Mouse (Mus musculus): ENCODE measurements around the gene Abcb6. TPM values are rescaled to one million over a fixed set of nuclear protein-coding genes. Genes with fewer than 3 reads are reported as not detected.

Gene Abcb6
- polyA plus RNA-seq, 1 experiment from 2014 or later: 47.8 TPM

GRCm38 (mm10) chr1:75191622-75192402 lies 11.6 kb upstream of the Abcb6 start, which contains the start of the genes Ankzf1 and Atg9a:
Gene Ankzf1, plus strand, starts transcription at chr1:75192151.
Gene Atg9a, minus strand, starts transcription at chr1:75192196.
- Histone ChIP-seq H3K9ac (peak within 1 kb of the TSS; percentile 81), H3K4me2 (peak within 1 kb of the TSS; percentile 99), H3K4me1 (replicated peaks) (peaks cover 33% of the 10 kb centered on the region), H3K9me3 (no peaks in the 10 kb centered on the region), H3K4me3 (peak within 1 kb of the TSS; percentile 67), H3K27me3 (no peaks in the 10 kb centered on the region), H3K27ac (replicated peaks) (peak within 1 kb of the TSS; percentile 97), H3K36me3 (peaks cover 51% of the 10 kb centered on the region)
- peak; percentile 99 for ATAC-seq (ENCODE audit: low read depth)
- WGBS: 0% methylated on average over 56 of the region's 56 CpGs

- no peaks in the 10 kb centered on the region for H3K9me3 ChIP-seq
- no peaks in the 10 kb centered on the region for H3K27me3 ChIP-seq
- H3K4me3 ChIP-seq: peak overlapping the region; percentile 67
- H3K27ac ChIP-seq (replicated peaks): peak overlapping the region; percentile 97
- no peak for ATAC-seq (ENCODE audit: low read depth)
- peaks cover 33% of the 10 kb centered on the region for H3K4me1 ChIP-seq (replicated peaks)
- 44% methylated on average over 5 of the region's 5 CpGs for WGBS
- peak overlapping the region; percentile 81 for H3K9ac ChIP-seq
- H3K4me2 ChIP-seq: peak overlapping the region; percentile 78
- H3K36me3 ChIP-seq: peaks cover 51% of the 10 kb centered on the region
Measured at GRCm38 (mm10) chr1:75191258-75191621, 11.0 kb upstream of the Abcb6 start.

DNA sequence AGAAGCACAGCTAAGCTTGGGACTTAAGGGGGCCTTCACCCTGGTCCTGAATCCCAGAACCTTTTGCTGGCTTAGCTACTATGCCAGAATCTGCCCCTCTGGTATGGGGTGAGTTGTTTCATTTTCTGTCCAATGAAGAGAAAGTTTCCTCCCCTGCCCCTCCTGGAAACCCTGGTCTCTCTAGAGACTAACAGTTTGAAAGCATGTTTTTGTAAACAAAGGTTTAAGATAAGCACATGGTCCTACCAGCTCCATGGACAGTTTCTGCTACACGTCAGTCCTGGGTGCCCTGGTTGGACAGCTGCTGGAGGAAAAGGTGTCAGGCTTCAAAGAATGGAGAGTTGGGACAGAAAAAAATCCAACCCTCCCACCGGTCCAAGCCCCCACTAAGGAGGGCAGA lies 10.4 kb upstream of the Abcb6 start:
- WGBS: 81% methylated on average over 2 of the region's 2 CpGs
- H3K27me3 ChIP-seq: no peaks in the 10 kb centered on the region
- H3K27ac ChIP-seq (replicated peaks): no peak overlapping the region
- H3K4me1 ChIP-seq (replicated peaks): peaks cover 33% of the 10 kb centered on the region
- peak overlapping the region; percentile 78 for H3K4me2 ChIP-seq
- H3K36me3 ChIP-seq: peaks cover 51% of the 10 kb centered on the region
- H3K9ac ChIP-seq: peak overlapping the region; percentile 81
- ATAC-seq (ENCODE audit: low read depth): no peak
- no peak overlapping the region; the same call in 1 of the 2 replicates for H3K4me3 ChIP-seq
- no peaks in the 10 kb centered on the region for H3K9me3 ChIP-seq

- ATAC-seq (ENCODE audit: low read depth): no peak
Measured at GRCm38 (mm10) chr1:75187914-75188483, 7.8 kb upstream of the Abcb6 start.

DNA sequence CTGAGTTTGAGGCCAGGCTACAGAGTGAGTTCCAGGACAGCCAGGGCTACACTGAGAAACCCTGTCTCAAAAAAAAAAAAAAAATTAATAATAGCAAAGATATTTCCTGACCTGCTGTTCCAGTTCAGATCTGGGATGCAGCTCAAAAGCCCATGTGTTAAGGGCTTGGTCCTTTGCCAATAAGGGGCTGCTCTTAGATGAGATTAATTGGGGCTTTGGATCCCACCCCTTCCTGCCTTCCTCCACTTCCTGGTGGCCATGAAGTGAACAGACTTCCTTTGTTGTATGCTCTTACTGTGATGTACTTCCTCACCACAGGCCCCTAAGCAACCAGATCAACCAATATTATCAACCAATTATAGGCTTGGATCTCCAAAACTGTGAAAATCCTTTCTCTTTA lies 6.9 kb upstream of the Abcb6 start:
- Histone ChIP-seq H3K4me3 (no peak overlapping the region), H3K27me3 (no peaks in the 10 kb centered on the region), H3K27ac (replicated peaks) (no peak overlapping the region), H3K4me1 (replicated peaks) (peaks cover 20% of the 10 kb centered on the region), H3K9me3 (no peaks in the 10 kb centered on the region), H3K4me2 (no peak overlapping the region), H3K36me3 (peaks cover 78% of the 10 kb centered on the region), H3K9ac (no peak overlapping the region)
- no peak for ATAC-seq (ENCODE audit: low read depth)

More at GRCm38 (mm10) chr1:75187914-75188483, 7.8 kb upstream of the Abcb6 start:
- WGBS: 95% methylated on average over 2 of the region's 2 CpGs
- Histone ChIP-seq H3K9ac (no peak overlapping the region), H3K36me3 (peaks cover 69% of the 10 kb centered on the region), H3K27ac (replicated peaks) (no peak overlapping the region), H3K4me3 (no peak overlapping the region), H3K4me1 (replicated peaks) (peaks cover 26% of the 10 kb centered on the region), H3K27me3 (no peaks in the 10 kb centered on the region), H3K4me2 (no peak overlapping the region), H3K9me3 (no peaks in the 10 kb centered on the region)

DNA sequence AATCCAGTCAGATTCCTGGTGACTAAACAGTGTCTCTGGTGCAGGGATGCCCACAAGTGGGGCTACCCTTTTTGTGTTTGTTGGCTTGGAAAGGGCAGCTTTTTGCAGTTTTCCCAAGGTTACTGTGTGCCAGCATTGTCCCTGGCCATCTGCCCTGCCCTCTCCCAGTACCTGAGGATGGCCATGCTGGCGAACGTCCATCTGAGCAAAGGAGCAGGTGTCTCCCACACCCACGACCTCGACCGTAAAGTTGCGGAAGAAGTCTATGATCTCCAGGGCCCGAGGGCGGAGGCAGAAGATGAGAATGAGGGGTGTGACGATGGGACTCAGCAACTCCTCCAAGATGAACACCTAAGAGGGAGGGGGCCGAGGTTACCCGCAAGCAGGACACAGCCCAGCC lies 5.3 kb upstream of the Abcb6 start:
- Histone ChIP-seq H3K4me1 (replicated peaks) (peaks cover 16% of the 10 kb centered on the region), H3K9ac (0 out of 2 replicates have a peak overlapping the region, but pooled peaks have one; percentile 5), H3K27ac (replicated peaks) (no peak overlapping the region), H3K27me3 (no peaks in the 10 kb centered on the region), H3K36me3 (peaks cover 91% of the 10 kb centered on the region), H3K9me3 (no peaks in the 10 kb centered on the region), H3K4me2 (no peak overlapping the region), H3K4me3 (no peak overlapping the region)
- 89% methylated on average over 11 of the region's 11 CpGs for WGBS
- no peak for ATAC-seq (ENCODE audit: low read depth)

GRCm38 (mm10) chr1:75182160-75182559 lies 2.0 kb upstream of the Abcb6 start:
- no peaks in the 10 kb centered on the region for H3K27me3 ChIP-seq
- no peak for ATAC-seq (ENCODE audit: low read depth)
- H3K4me1 ChIP-seq (replicated peaks): peaks cover 30% of the 10 kb centered on the region
- H3K27ac ChIP-seq (replicated peaks): no peak overlapping the region
- no peak overlapping the region for H3K9ac ChIP-seq
- WGBS: 72% methylated on average over 4 of the region's 4 CpGs
- no peak overlapping the region for H3K4me2 ChIP-seq
- no peaks in the 10 kb centered on the region for H3K9me3 ChIP-seq
- peaks cover 70% of the 10 kb centered on the region for H3K36me3 ChIP-seq
- no peak overlapping the region for H3K4me3 ChIP-seq

DNA sequence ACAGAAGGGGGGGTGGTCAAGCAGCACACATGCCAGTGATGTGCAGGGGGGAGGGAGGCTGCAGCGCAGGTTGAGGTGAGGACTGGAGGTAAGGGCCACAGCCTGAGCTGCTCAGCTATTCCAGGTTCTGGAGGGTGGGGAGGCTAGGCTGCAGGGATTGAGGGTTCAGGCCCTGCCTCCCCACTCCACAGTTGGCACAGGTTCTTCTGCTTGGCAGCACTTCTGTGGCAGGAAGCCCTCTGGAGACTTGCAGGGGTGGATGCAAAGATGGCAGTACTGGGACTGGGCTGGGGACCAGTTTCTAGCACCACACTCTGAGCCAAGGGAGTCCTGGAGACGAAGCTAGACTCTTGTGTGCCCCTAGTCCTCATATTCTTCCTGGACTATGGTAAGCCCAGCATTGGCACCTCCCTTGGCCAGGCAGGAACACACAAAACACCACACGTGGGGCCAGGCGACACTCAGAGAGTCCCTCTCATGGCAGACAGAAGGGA lies 1.2 kb upstream of the Abcb6 start:
- no peaks in the 10 kb centered on the region for H3K9me3 ChIP-seq
- no peak for ATAC-seq (ENCODE audit: low read depth)
- H3K4me1 ChIP-seq (replicated peaks): peaks cover 30% of the 10 kb centered on the region
- H3K27ac ChIP-seq (replicated peaks): no peak overlapping the region
- H3K4me3 ChIP-seq: no peak overlapping the region
- peaks cover 70% of the 10 kb centered on the region for H3K36me3 ChIP-seq
- H3K27me3 ChIP-seq: no peaks in the 10 kb centered on the region
- no peak overlapping the region for H3K9ac ChIP-seq
- WGBS: 93% methylated on average over 4 of the region's 4 CpGs
- H3K4me2 ChIP-seq: no peak overlapping the region

DNA sequence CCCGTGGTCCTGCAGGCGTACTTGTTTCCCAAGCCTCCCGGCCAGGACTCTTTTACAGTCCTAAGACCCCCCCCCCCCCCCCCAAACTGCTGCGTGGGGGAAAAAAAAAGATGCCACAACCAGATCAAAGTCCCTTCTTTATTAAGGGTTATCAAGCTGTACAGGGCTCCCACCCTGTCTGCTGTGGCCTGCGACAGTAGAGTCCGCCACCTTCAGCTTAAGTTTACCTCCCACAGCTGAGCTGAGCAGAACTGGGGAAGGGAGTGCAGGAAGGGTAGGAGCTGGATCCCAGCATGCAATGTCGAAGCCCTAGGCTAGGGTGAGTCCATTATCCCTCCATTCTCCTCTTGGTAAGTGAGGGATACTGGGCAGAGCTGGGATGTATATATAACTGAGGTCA lies 549 bp upstream of the Abcb6 start:
- ATAC-seq (ENCODE audit: low read depth): peak; percentile 21; the same call in 1 of the 2 replicates
- Histone ChIP-seq H3K4me3 (peak overlapping the region; percentile 58), H3K27ac (replicated peaks) (no peak overlapping the region), H3K27me3 (no peaks in the 10 kb centered on the region), H3K4me1 (replicated peaks) (peaks cover 30% of the 10 kb centered on the region), H3K36me3 (peaks cover 70% of the 10 kb centered on the region), H3K9me3 (no peaks in the 10 kb centered on the region), H3K9ac (peak overlapping the region; percentile 77; the same call in 1 of the 2 replicates), H3K4me2 (peak overlapping the region; percentile 100)
- 32% methylated on average over 7 of the region's 7 CpGs for WGBS

GRCm38 (mm10) chr1:75179334-75180104 lies 673 bp downstream of the Abcb6 start:
- peak; percentile 47 for ATAC-seq (ENCODE audit: low read depth)
- WGBS: 8% methylated on average over 23 of the region's 23 CpGs
- Histone ChIP-seq H3K4me1 (replicated peaks) (peaks cover 30% of the 10 kb centered on the region), H3K4me2 (peak overlapping the region; percentile 100), H3K4me3 (peak overlapping the region; percentile 58), H3K27me3 (no peaks in the 10 kb centered on the region), H3K36me3 (peaks cover 69% of the 10 kb centered on the region), H3K9ac (peak overlapping the region; percentile 77), H3K27ac (replicated peaks) (peak overlapping the region; percentile 76), H3K9me3 (no peaks in the 10 kb centered on the region)

GRCm38 (mm10) chr1:75168472-75169464 lies 11.4 kb downstream of the Abcb6 start, which contains the start of gene Zfand2b:
Gene Zfand2b, plus strand, starts transcription at chr1:75168646.
- no peaks in the 10 kb centered on the region for H3K9me3 ChIP-seq
- ATAC-seq (ENCODE audit: low read depth): peak; percentile 98
- peak within 1 kb of the TSS; percentile 71 for H3K4me2 ChIP-seq
- H3K36me3 ChIP-seq: peaks cover 40% of the 10 kb centered on the region
- WGBS: under 1% methylated on average over 58 of the region's 59 CpGs
- H3K4me1 ChIP-seq (replicated peaks): peaks cover 15% of the 10 kb centered on the region
- H3K4me3 ChIP-seq: peak within 1 kb of the TSS; percentile 71
- peak within 1 kb of the TSS; percentile 73 for H3K9ac ChIP-seq
- peak within 1 kb of the TSS; percentile 92 for H3K27ac ChIP-seq (replicated peaks)
- no peaks in the 10 kb centered on the region for H3K27me3 ChIP-seq

Measured in neural tube, embryonic 13.5 days (tissue).